Mouse (Mus musculus) heart, adult 2 months (tissue): ENCODE measurements around the gene Nyap1.

ENCODE experiments used
- CTCF ChIP-seq: fragments of 200-600 bp; IDR thresholded peaks from 2 replicates; pipeline ENCODE4 v1.8.1; 2022; ENCODE audit warnings: antibody characterized with exemption, mild to moderate bottlenecking, moderate library complexity
- EP300 ChIP-seq: fragments of 200-500 bp; IDR thresholded peaks from 2 replicates; pipeline ENCODE4 v1.6.1; 2011; ENCODE audit warnings: low read depth, low read length, control low read depth; ENCODE audit not compliant: insufficient read depth
- POLR2A ChIP-seq: fragments of 200-500 bp; IDR thresholded peaks from 2 replicates; pipeline ENCODE4 v1.6.1; 2011; ENCODE audit warnings: mild to moderate bottlenecking, low read depth, low read length, control low read depth; ENCODE audit not compliant: insufficient read depth

- TF ChIP-seq CTCF (no peak), POLR2A (no peak), EP300 (no peak)
Measured at GRCm38 (mm10) chr5:137737400-137737940, 3.9 kb downstream of the Nyap1 start.
